Mouse (Mus musculus) small intestine, adult 2 months (tissue): ENCODE data around the gene Gm10518. TPM values are rescaled to one million over a fixed set of nuclear protein-coding genes. Genes with fewer than 3 reads are reported as not detected.
"Not testable (repeated sequence)": the region's sequence is repeated elsewhere in the genome, so short reads cannot be mapped to it uniquely, and the experiment has no call there.

ENCODE experiments used
- H3K27ac ChIP-seq: fragments of 200-500 bp; 2 replicates; pipeline ENCODE4 v1.5.1; 2012; ENCODE audit warnings: low read depth, low read length, control low read depth, inconsistent platforms; ENCODE audit not compliant: insufficient read depth
- H3K27me3 ChIP-seq: fragments of 200-500 bp; 2 replicates; pipeline ENCODE4 v1.6.1; 2012; ENCODE audit warnings: mild to moderate bottlenecking, moderate library complexity, low read length, inconsistent platforms; ENCODE audit not compliant: control insufficient read depth, insufficient read depth
- H3K36me3 ChIP-seq: fragments of 200-500 bp; 2 replicates; pipeline ENCODE4 v1.6.1; 2012; ENCODE audit warnings: mild to moderate bottlenecking, low read length, control low read depth, inconsistent platforms; ENCODE audit not compliant: control insufficient read depth, insufficient read depth
- H3K4me1 ChIP-seq: fragments of 200-500 bp; 2 replicates; pipeline ENCODE4 v1.6.1; 2012; ENCODE audit warnings: low read length, inconsistent platforms, mixed read lengths; ENCODE audit not compliant: control insufficient read depth, insufficient read depth, insufficient read length
- H3K4me3 ChIP-seq: fragments of 200-500 bp; 2 replicates; pipeline ENCODE4 v1.5.1; 2012; ENCODE audit warnings: low read depth, mild to moderate bottlenecking, control low read depth, inconsistent platforms, low read length, moderate library complexity
- CTCF ChIP-seq: fragments of 200-500 bp; IDR thresholded peaks from 2 replicates; pipeline ENCODE4 v1.5.1; 2012; ENCODE audit warnings: low read depth, mild to moderate bottlenecking, control low read depth, inconsistent platforms, low read length, moderate library complexity, mixed read lengths; ENCODE audit not compliant: insufficient replicate concordance, insufficient read length; ENCODE audit errors: extremely low read depth
- POLR2A ChIP-seq: fragments of 200-500 bp; IDR thresholded peaks from 2 replicates; pipeline ENCODE4 v1.6.1; 2012; ENCODE audit warnings: low read depth, mild to moderate bottlenecking, control low read depth, inconsistent platforms, low read length, moderate library complexity
- WGBS: fragments of 180-500 bp; shearing (Covaris S2); methylation state at CpG from one replicate; pipeline ENCODE4 v1.1.7; 2018; 5-methylcytosine and 5-hydroxymethylcytosine counted together
- polyA plus RNA-seq: library from polyadenylated mRNA; depleted of rRNA; stranded (reverse); fragments of >200 nt; gene quantifications from 2 replicates; pipeline ENCODE4 v1.2.3, GENCODE M21; 2012

Gm10518 gene
- polyA plus RNA-seq, 1 experiment, result not detected

GRCm38 (mm10) chr1:179813385-179813784, 10.2 kb downstream of the Gm10518 start:
- TF ChIP-seq POLR2A, result no peak
- no peak overlapping the region for H3K27ac ChIP-seq
- H3K4me3 ChIP-seq, result no peak overlapping the region
- 42% methylated on average over 2 of the region's 2 CpGs for WGBS
- H3K36me3 ChIP-seq, result no peaks in the 10 kb centered on the region
- no peaks in the 10 kb centered on the region for H3K4me1 ChIP-seq
- H3K27me3 ChIP-seq, result no peaks in the 10 kb centered on the region

DNA sequence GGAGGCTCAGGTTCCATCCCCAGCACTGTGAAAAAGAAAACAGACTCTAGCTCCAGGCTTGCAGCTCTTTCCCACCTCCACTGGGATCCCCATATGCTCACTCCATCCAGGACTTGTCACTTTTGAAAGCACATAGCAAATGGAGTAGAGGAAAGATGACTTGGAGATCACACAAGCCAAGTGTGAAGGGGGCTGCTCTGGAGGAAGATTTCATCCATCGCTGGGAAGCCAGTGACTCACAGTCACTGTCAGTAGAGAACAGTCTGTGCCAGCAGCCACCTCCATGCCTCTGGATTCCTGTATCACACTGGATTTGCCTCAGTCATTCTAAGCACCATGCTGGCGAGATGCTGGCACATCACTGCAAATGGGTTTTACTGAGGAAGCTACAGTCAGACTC, 11.4 kb downstream of the Gm10518 start:
- TF ChIP-seq CTCF (no peak), POLR2A (no peak)
- no peak overlapping the region for H3K4me3 ChIP-seq
- no peaks in the 10 kb centered on the region for H3K36me3 ChIP-seq
- no peak overlapping the region for H3K27ac ChIP-seq
- 91% methylated on average over 2 of the region's 2 CpGs for WGBS
- H3K4me1 ChIP-seq, result no peaks in the 10 kb centered on the region
- no peaks in the 10 kb centered on the region for H3K27me3 ChIP-seq

GRCm38 (mm10) chr1:179818490-179819278, 15.5 kb downstream of the Gm10518 start:
- WGBS, result 71% methylated on average over 11 of the region's 11 CpGs
- not testable (repeated sequence) for H3K4me3 ChIP-seq, H3K36me3 ChIP-seq

DNA sequence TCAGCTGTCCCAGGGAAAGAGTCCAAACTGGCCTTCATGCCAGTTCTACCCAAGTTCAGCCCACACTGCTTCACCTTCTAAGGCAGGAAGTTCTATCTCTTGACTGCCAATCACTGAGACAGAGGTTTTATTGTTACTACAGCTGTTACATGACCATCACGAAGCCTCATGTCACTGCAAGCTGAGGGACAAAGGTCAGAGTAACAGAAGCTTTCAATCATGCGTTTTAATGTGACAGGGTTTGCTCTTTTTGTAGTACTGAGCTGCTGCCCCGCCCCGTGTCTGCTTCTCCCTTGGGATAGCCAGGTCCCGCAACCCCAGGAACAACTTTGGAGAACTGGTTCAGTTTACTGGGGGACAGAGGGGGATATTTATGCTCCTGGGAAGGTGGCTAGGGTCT, 21.4 kb downstream of the Gm10518 start:
- no peaks in the 10 kb centered on the region for H3K27me3 ChIP-seq
- peaks cover 4% of the 10 kb centered on the region for H3K4me1 ChIP-seq
- 31% methylated on average over 5 of the region's 5 CpGs for WGBS
- TF ChIP-seq CTCF, result no peak
- no peak for TF ChIP-seq POLR2A
- no peaks in the 10 kb centered on the region for H3K36me3 ChIP-seq
- H3K4me3 ChIP-seq, result no peak overlapping the region
- no peak overlapping the region for H3K27ac ChIP-seq

More at GRCm38 (mm10) chr1:179818490-179819278, 15.5 kb downstream of the Gm10518 start:
- H3K4me1 ChIP-seq, H3K27me3 ChIP-seq, H3K27ac ChIP-seq: not testable (repeated sequence)

GRCm38 (mm10) chr1:179828051-179828450, 24.9 kb downstream of the Gm10518 start:
- no peak overlapping the region for H3K4me3 ChIP-seq
- H3K27me3 ChIP-seq, result no peaks in the 10 kb centered on the region
- TF ChIP-seq CTCF (no peak), POLR2A (no peak)
- H3K4me1 ChIP-seq, result peaks cover 4% of the 10 kb centered on the region
- H3K36me3 ChIP-seq, result no peaks in the 10 kb centered on the region
- H3K27ac ChIP-seq, result no peak overlapping the region
- WGBS, result 93% methylated on average over 5 of the region's 5 CpGs

DNA sequence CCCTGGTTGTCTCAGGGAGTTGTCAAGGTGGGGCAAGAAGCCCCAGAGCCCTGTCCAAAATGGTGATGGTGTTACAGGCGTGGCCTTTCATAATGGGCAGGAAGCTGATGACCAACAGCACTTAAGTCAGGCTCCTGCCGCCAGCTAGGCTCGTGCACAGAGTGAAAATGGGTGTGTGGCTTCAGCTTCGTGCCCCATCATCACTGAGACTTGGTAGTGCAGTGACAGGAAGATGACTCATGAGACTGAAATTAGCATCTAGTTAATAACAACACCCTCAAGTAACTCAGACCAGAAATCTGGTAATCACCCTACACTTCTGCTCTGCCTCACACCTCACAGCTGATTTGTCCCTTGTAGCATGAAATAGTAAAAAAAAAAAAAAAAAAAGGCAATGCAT, 25.7 kb downstream of the Gm10518 start:
- WGBS, result 57% methylated on average over 4 of the region's 4 CpGs
- H3K4me1 ChIP-seq, result peaks cover 4% of the 10 kb centered on the region
- no peaks in the 10 kb centered on the region for H3K36me3 ChIP-seq
- H3K27ac ChIP-seq, result no peak overlapping the region
- H3K27me3 ChIP-seq, result no peaks in the 10 kb centered on the region
- TF ChIP-seq POLR2A (no peak), CTCF (no peak)
- no peak overlapping the region for H3K4me3 ChIP-seq

DNA sequence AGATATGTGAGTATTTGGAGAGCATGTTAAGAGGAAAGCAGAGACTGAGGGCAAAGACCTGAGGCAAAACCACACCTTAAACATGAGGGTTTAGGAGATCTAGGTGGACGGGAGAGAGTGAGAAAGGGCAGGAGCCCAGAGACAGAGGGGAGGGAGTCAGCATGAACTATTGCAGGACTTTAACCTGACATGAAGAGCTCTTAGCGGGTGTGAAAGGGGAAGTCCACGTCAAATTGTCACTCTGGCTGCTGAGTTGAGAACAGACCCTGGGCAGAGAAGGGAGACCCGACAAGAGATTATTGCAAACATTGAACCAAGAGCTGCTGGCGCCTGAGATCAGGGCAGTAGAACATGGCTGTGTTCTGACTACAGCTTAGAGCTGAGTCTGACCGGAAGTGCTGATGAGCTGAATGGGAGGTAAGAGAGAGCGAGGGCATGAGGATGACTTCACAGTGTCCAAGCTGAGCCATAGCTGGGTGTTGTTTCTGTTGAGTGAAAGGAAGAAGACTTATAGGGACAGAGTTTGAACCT, 29.6 kb downstream of the Gm10518 start:
- Histone ChIP-seq H3K27me3 (no peaks in the 10 kb centered on the region), H3K4me3 (no peak overlapping the region), H3K36me3 (no peaks in the 10 kb centered on the region), H3K27ac (no peak overlapping the region), H3K4me1 (no peaks in the 10 kb centered on the region)
- 52% methylated on average over 7 of the region's 7 CpGs for WGBS
- TF ChIP-seq POLR2A (no peak), CTCF (no peak)

DNA sequence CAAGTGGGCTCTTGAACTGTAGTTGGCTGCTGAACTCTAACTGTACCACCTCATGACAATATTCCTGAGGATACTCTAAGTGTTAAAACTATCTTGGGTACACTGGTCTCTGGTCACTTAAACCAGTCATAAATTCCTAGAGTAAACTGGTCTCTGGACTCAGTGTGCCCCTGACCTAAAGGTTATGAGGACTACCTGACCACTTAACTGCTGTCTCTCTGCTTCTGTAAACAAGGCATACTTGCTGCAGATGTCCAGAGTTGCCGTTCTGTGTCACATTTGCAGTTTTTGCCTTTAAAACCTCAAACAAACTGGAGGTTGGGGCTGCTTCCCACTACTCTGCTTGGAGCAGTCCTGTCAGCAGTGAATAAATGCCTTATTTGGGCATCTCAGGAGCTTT, 30.4 kb downstream of the Gm10518 start:
- no peaks in the 10 kb centered on the region for H3K4me1 ChIP-seq
- H3K4me3 ChIP-seq, result no peak overlapping the region
- H3K27me3 ChIP-seq, result no peaks in the 10 kb centered on the region
- no peak for TF ChIP-seq POLR2A
- TF ChIP-seq CTCF, result no peak
- no peak overlapping the region for H3K27ac ChIP-seq
- 57% methylated on average over 1 of the region's 1 CpGs for WGBS
- H3K36me3 ChIP-seq, result no peaks in the 10 kb centered on the region
